Mouse (Mus musculus): ENCODE measurements around the gene Camsap2. TPM values are rescaled to one million over a fixed set of nuclear protein-coding genes. Genes with fewer than 3 reads are reported as not detected.
A peak's percentile ranks its signal among the peaks of the same experiment; 100 is the strongest.

The Camsap2 gene
- total RNA-seq, 2 experiments from 2014 or later = 46.6 to 48.1 TPM

GRCm38 (mm10) chr1:136258495-136258894 lies 87.4 kb downstream of the Camsap2 start:
- DNase-seq = no peak

GRCm38 (mm10) chr1:136255657-136256056 lies 90.2 kb downstream of the Camsap2 start:
- no peak for DNase-seq

- DNase-seq = no peak
Measured at GRCm38 (mm10) chr1:136255174-136255573, 90.7 kb downstream of the Camsap2 start.

GRCm38 (mm10) chr1:136254503-136255065 lies 91.3 kb downstream of the Camsap2 start:
- DNase-seq = no peak

GRCm38 (mm10) chr1:136253472-136253871 lies 92.4 kb downstream of the Camsap2 start:
- DNase-seq = no peak

- DNase-seq = no peak
Measured at GRCm38 (mm10) chr1:136249662-136250061, 96.2 kb downstream of the Camsap2 start.

GRCm38 (mm10) chr1:136247393-136247792 lies 98.5 kb downstream of the Camsap2 start:
- DNase-seq = no peak

- no peak for DNase-seq
Measured at GRCm38 (mm10) chr1:136244469-136244868, 101.4 kb downstream of the Camsap2 start.

- DNase-seq = no peak
Measured at GRCm38 (mm10) chr1:136241801-136242200, 104.1 kb downstream of the Camsap2 start.

- no peak for DNase-seq
Measured at GRCm38 (mm10) chr1:136238495-136238894, 107.4 kb downstream of the Camsap2 start.

GRCm38 (mm10) chr1:136234595-136235092 lies 111.3 kb downstream of the Camsap2 start:
- DNase-seq = no peak

GRCm38 (mm10) chr1:136233892-136234594 lies 111.9 kb downstream of the Camsap2 start, which contains the start of gene Inava:
TSS of gene Inava (minus strand) at chr1:136234264.
- DNase-seq = peak; percentile 33

- no peak for DNase-seq
Measured at GRCm38 (mm10) chr1:136232986-136233790, 112.7 kb downstream of the Camsap2 start.

GRCm38 (mm10) chr1:136232285-136232926 lies 113.5 kb downstream of the Camsap2 start:
- no peak for DNase-seq

GRCm38 (mm10) chr1:136231596-136231995 lies 114.3 kb downstream of the Camsap2 start:
- no peak for DNase-seq

GRCm38 (mm10) chr1:136230201-136230600 lies 115.7 kb downstream of the Camsap2 start:
- DNase-seq = no peak

GRCm38 (mm10) chr1:136229040-136229373 lies 116.9 kb downstream of the Camsap2 start:
- no peak for DNase-seq

GRCm38 (mm10) chr1:136228328-136229039 lies 117.4 kb downstream of the Camsap2 start:
- DNase-seq = peak; percentile 67

GRCm38 (mm10) chr1:136227870-136228269 lies 118.0 kb downstream of the Camsap2 start:
- peak; percentile 83 for DNase-seq

GRCm38 (mm10) chr1:136226626-136227025 lies 119.3 kb downstream of the Camsap2 start:
- DNase-seq = no peak

GRCm38 (mm10) chr1:136225846-136226245 lies 120.1 kb downstream of the Camsap2 start:
- DNase-seq = no peak
